Mouse (Mus musculus) ES-Bruce4 (cell line): ENCODE data around the gene Sncb. TPM values are rescaled to one million over a fixed set of nuclear protein-coding genes. Genes with fewer than 3 reads are reported as not detected.

Experiments used
- H3K27ac ChIP-seq: 2 replicates; pipeline ENCODE4 v1.5.1; 2012; ENCODE audit warnings: low read length, inconsistent platforms; ENCODE audit not compliant: insufficient read depth
- H3K27me3 ChIP-seq: 2 replicates; pipeline ENCODE4 v1.6.1; 2012; ENCODE audit warnings: mild to moderate bottlenecking, low read length, inconsistent platforms; ENCODE audit not compliant: control insufficient read depth, poor library complexity, insufficient read depth, severe bottlenecking
- H3K36me3 ChIP-seq: 2 replicates; pipeline ENCODE4 v1.6.1; 2012; ENCODE audit warnings: inconsistent platforms, mild to moderate bottlenecking, low read length, moderate library complexity; ENCODE audit not compliant: control insufficient read depth, poor library complexity, insufficient read depth, severe bottlenecking
- H3K4me1 ChIP-seq: one replicate; pipeline ENCODE4 v1.8.1; 2011; ENCODE audit warnings: low read length; ENCODE audit not compliant: control insufficient read depth, insufficient read depth
- H3K4me3 ChIP-seq: 2 replicates; pipeline ENCODE4 v1.5.1; 2011; ENCODE audit warnings: low read depth, mild to moderate bottlenecking, low read length
- H3K9ac ChIP-seq: 2 replicates; pipeline ENCODE4 v1.6.1; 2012; ENCODE audit warnings: low read depth, mild to moderate bottlenecking, inconsistent platforms; ENCODE audit not compliant: poor library complexity, severe bottlenecking
- H3K9me3 ChIP-seq: replicated peaks from 2 replicates; pipeline ENCODE4 v1.6.1; 2012; ENCODE audit warnings: mild to moderate bottlenecking, low read length, inconsistent platforms; ENCODE audit not compliant: control insufficient read depth, poor library complexity, insufficient read depth, severe bottlenecking
- CTCF ChIP-seq: IDR thresholded peaks from one replicate; pipeline ENCODE4 v1.8.1; 2011; ENCODE audit warnings: low read depth, low read length
- EP300 ChIP-seq: IDR thresholded peaks from 2 replicates; pipeline ENCODE4 v1.6.1; 2011; ENCODE audit warnings: low read depth, low read length; ENCODE audit not compliant: insufficient read depth
- POLR2A ChIP-seq: IDR thresholded peaks from one replicate; pipeline ENCODE4 v1.8.1; 2011; ENCODE audit warnings: low read length; ENCODE audit not compliant: insufficient read depth
- polyA plus RNA-seq: library from polyadenylated mRNA; stranded (reverse); fragments of >200 nt; gene quantifications from 2 replicates; pipeline ENCODE4 v1.2.4, GENCODE M21; 2011; ENCODE audit warnings: low read depth; ENCODE audit not compliant: missing spikeins, insufficient read depth, insufficient read length

Gene Sncb
- polyA plus RNA-seq, 1 experiment = 2.8 TPM

- no peaks in the 10 kb centered on the region for H3K4me1 ChIP-seq
- no peaks in the 10 kb centered on the region for H3K9me3 ChIP-seq
- H3K36me3 ChIP-seq = no peaks in the 10 kb centered on the region
- H3K27me3 ChIP-seq = peaks cover 3% of the 10 kb centered on the region
- no peak overlapping the region for H3K9ac ChIP-seq
- no peak for TF ChIP-seq EP300
- no peak for TF ChIP-seq CTCF
- TF ChIP-seq POLR2A = no peak
- H3K4me3 ChIP-seq = no peak overlapping the region
- H3K27ac ChIP-seq = no peak overlapping the region
These were observed 13.7 kb downstream of the Sncb start for GRCm38 (mm10) chr13:54752656-54753055.

- no peak overlapping the region for H3K27ac ChIP-seq
- H3K9ac ChIP-seq = no peak overlapping the region
- no peaks in the 10 kb centered on the region for H3K9me3 ChIP-seq
- no peaks in the 10 kb centered on the region for H3K36me3 ChIP-seq
- H3K4me3 ChIP-seq = no peak overlapping the region
- peaks cover 3% of the 10 kb centered on the region for H3K27me3 ChIP-seq
- no peak for TF ChIP-seq EP300
- TF ChIP-seq CTCF = no peak
- no peaks in the 10 kb centered on the region for H3K4me1 ChIP-seq
These were observed 15.7 kb downstream of the Sncb start for GRCm38 (mm10) chr13:54750699-54751098.

- H3K9me3 ChIP-seq = no peaks in the 10 kb centered on the region
- H3K4me3 ChIP-seq = peak within 1 kb of the TSS; percentile 53
- no peak within 1 kb of the TSS for H3K27ac ChIP-seq
- no peaks in the 10 kb centered on the region for H3K36me3 ChIP-seq
- no peak for TF ChIP-seq CTCF
- no peak for TF ChIP-seq EP300
- TF ChIP-seq POLR2A = no peak
- H3K9ac ChIP-seq = peak within 1 kb of the TSS; percentile 47
- H3K4me1 ChIP-seq = no peaks in the 10 kb centered on the region
- peaks cover 3% of the 10 kb centered on the region for H3K27me3 ChIP-seq
These were observed 16.5 kb downstream of the Sncb start, which contains the start of gene Gprin1 for GRCm38 (mm10) chr13:54749864-54750411. TSS of gene Gprin1 (minus strand) at chr13:54749874.

- Histone ChIP-seq H3K9ac (peak overlapping the region; percentile 47; the same call in 1 of the 2 replicates), H3K27ac (no peak overlapping the region), H3K36me3 (no peaks in the 10 kb centered on the region), H3K9me3 (no peaks in the 10 kb centered on the region), H3K4me3 (peak overlapping the region; percentile 53), H3K4me1 (no peaks in the 10 kb centered on the region), H3K27me3 (peaks cover 3% of the 10 kb centered on the region)
- TF ChIP-seq POLR2A (no peak), CTCF (no peak), EP300 (no peak)
These were observed 17.1 kb downstream of the Sncb start for GRCm38 (mm10) chr13:54749061-54749863.

GRCm38 (mm10) chr13:54748721-54749060 is 17.7 kb downstream of the Sncb start:
- Histone ChIP-seq H3K4me1 (no peaks in the 10 kb centered on the region), H3K27me3 (peaks cover 3% of the 10 kb centered on the region), H3K9ac (no peak overlapping the region), H3K27ac (no peak overlapping the region), H3K36me3 (no peaks in the 10 kb centered on the region), H3K9me3 (no peaks in the 10 kb centered on the region), H3K4me3 (no peak overlapping the region; the same call in 1 of the 2 replicates)
- TF ChIP-seq POLR2A (no peak), EP300 (no peak), CTCF (no peak)

- H3K27me3 ChIP-seq = peaks cover 3% of the 10 kb centered on the region
- TF ChIP-seq EP300 (no peak), POLR2A (no peak), CTCF (no peak)
- H3K9ac ChIP-seq = no peak overlapping the region
- no peaks in the 10 kb centered on the region for H3K9me3 ChIP-seq
- no peaks in the 10 kb centered on the region for H3K4me1 ChIP-seq
- H3K27ac ChIP-seq = no peak overlapping the region
- H3K4me3 ChIP-seq = no peak overlapping the region
- no peaks in the 10 kb centered on the region for H3K36me3 ChIP-seq
These were observed 18.2 kb downstream of the Sncb start for GRCm38 (mm10) chr13:54748190-54748589.
